Mouse (Mus musculus): ENCODE measurements at regions not wholly inside any gene's neighbourhood (a gene's known extent, or its start where the extent isn't known, plus 50 kb on each side); places are given as distances from the start of the nearest gene placed in this dataset.

DNA sequence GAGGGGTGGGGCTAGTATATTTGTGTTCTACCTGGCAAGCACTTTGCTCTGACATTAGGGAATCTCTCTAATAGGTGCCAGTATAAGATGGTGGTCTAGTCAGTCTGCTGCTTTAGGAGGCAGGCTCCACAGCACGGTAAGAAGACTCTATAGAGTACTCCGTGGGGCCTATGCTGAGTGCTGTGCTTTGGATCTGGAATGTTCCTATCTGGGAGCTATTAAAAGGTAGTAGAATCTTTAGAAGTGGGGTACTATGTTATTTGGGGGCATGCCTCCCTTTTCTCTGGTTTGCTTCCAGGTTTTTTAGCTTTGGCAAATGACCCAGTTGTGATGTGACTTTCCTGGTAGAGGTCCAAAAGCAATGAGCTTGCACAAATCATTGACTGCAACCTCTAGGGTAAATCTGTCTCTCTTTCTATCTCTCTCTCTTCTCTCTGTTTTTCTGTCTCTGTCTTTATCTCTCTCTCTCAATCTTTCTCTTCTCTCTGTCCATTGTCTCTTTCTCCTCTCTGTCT lies 208.6 kb upstream of the Camk1g start:
- TF ChIP-seq CTCF (IDR thresholded peaks at IDR 0.05) (no peak), EP300 (IDR thresholded peaks at IDR 0.05; ENCODE audit: insufficient read depth, low read depth, low read length) (no peak), POLR2A (IDR thresholded peaks at IDR 0.05; ENCODE audit: insufficient read depth, low read depth, low read length) (no peak)
